Mouse (Mus musculus) C2C12 (cell line): ENCODE measurements around the gene Ttll5.

Source experiments
- CEBPB ChIP-seq: IDR thresholded peaks from one replicate; pipeline ENCODE4 v1.6.1; 2011; ENCODE audit warnings: low read depth, mild to moderate bottlenecking, control low read depth, moderate library complexity
- CTCF ChIP-seq: IDR thresholded peaks from one replicate; pipeline ENCODE4 v1.5.1; 2011; ENCODE audit not compliant: control insufficient read depth, insufficient read depth, insufficient read length
- MAX ChIP-seq: IDR thresholded peaks from one replicate; pipeline ENCODE4 v1.6.1; 2011; ENCODE audit warnings: mild to moderate bottlenecking, control low read depth
- MYOD1 ChIP-seq: IDR thresholded peaks from one replicate; pipeline ENCODE4 v1.6.1; 2011; ENCODE audit warnings: low read depth; ENCODE audit not compliant: control insufficient read depth, insufficient read length
- MYOG ChIP-seq: IDR thresholded peaks from one replicate; pipeline ENCODE4 v1.6.1; 2011; ENCODE audit not compliant: control insufficient read depth, insufficient read length; ENCODE audit errors: extremely low read depth

- TF ChIP-seq MYOG (no peak), CTCF (no peak), MYOD1 (no peak), MAX (no peak), CEBPB (no peak)
Measured at GRCm38 (mm10) chr12:85992838-85993234, 168.4 kb downstream of the Ttll5 start.
